Mouse (Mus musculus) forebrain, embryonic 12.5 days (tissue): ENCODE measurements at regions not wholly inside any gene's neighbourhood (a gene's known extent, or its start where the extent isn't known, plus 50 kb on each side); places are given as distances from the start of the nearest gene placed in this dataset.

ENCODE experiments used
- ATAC-seq: fragments of 200-750 bp; cut with Nextera tagmentation; 2 replicates; pipeline ENCODE4 v1.8.0; 2017; ENCODE audit warnings: moderate TSS enrichment; ENCODE audit not compliant: low FRiP score
- H3K27ac ChIP-seq: fragments of 300-500 bp; sonication (generic); 2 replicates; pipeline ENCODE4 v1.5.1; 2016; ENCODE audit warnings: mild to moderate bottlenecking
- H3K27me3 ChIP-seq: fragments of 300-500 bp; sonication (generic); 2 replicates; pipeline ENCODE4 v1.6.1; 2016; ENCODE audit warnings: mild to moderate bottlenecking
- H3K36me3 ChIP-seq: fragments of 300-500 bp; sonication (generic); replicated peaks from 2 replicates; pipeline ENCODE4 v1.6.1; 2016; ENCODE audit warnings: mild to moderate bottlenecking
- H3K4me1 ChIP-seq: fragments of 300-500 bp; sonication (generic); 2 replicates; pipeline ENCODE4 v1.6.1; 2016
- H3K4me2 ChIP-seq: fragments of 300-500 bp; sonication (generic); 2 replicates; pipeline ENCODE4 v1.6.1; 2016; ENCODE audit warnings: mild to moderate bottlenecking, moderate library complexity
- H3K4me3 ChIP-seq: fragments of 300-500 bp; sonication (generic); replicated peaks from 2 replicates; pipeline ENCODE4 v1.5.1; 2016; ENCODE audit warnings: mild to moderate bottlenecking
- H3K9ac ChIP-seq: fragments of 300-500 bp; sonication (generic); 2 replicates; pipeline ENCODE4 v1.6.1; 2016; ENCODE audit warnings: mild to moderate bottlenecking
- H3K9me3 ChIP-seq: fragments of 300-500 bp; sonication (generic); 2 replicates; pipeline ENCODE4 v1.6.1; 2016
- WGBS: fragments of 180-500 bp; shearing (Covaris S2); methylation state at CpG from one replicate; pipeline ENCODE4 v1.1.7; 2016; 5-methylcytosine and 5-hydroxymethylcytosine counted together

DNA sequence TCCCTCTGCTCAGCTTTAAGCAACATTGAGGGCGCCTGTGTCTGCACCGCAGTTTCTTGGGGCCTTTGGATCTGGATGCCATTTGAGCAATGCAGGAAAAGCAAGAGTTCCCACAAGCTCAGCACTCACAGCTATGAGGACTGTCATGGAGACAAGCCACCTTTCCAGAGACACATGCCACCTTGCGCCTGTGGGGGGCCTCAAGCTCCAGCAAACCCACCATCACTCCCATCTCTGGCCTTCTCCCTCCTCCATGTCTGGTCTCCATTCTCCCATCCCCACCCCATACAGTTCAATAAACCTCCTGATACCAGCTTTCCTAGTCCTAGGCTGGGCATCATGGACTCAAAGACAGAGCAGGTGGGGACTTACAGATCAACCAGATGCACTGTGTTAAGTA, 97.8 kb downstream of the Wdr11 start:
- 84% methylated on average over 3 of the region's 3 CpGs for WGBS
- ATAC-seq, result no peak

DNA sequence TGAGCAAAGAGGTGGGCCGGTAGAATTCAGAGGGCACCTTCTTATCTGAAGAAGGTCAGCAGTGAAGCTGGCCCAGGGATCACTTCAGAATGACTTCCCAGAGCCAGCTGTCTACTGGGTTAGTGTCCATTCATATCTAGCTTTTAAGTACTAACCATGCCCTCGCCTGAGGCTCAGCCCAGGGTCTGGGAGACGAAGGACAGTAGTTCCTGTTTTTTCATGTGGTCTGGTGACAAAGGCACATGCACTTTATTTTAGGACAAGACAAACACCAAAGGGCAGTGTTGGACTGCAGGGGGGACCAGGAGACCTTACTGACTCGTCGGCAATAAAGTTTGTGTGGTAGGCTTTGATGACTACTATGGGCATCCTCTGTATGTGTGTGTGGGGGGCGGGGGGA, 99.2 kb downstream of the Wdr11 start:
- 0 out of 2 replicates have a peak, but pooled peaks cover 5% of the 10 kb centered on the region for H3K27me3 ChIP-seq
- no peak for ATAC-seq

More for the DNA sequence above, 97.8 kb downstream of the Wdr11 start:
- Histone ChIP-seq H3K27ac (no peak overlapping the region), H3K27me3 (0 out of 2 replicates have a peak, but pooled peaks cover 5% of the 10 kb centered on the region), H3K9me3 (no peaks in the 10 kb centered on the region), H3K4me3 (no peak overlapping the region), H3K36me3 (no peaks in the 10 kb centered on the region), H3K4me1 (no peaks in the 10 kb centered on the region; the same call in 1 of the 2 replicates), H3K9ac (no peak overlapping the region), H3K4me2 (no peak overlapping the region)

GRCm38 (mm10) chr7:129691619-129692071, 100.0 kb downstream of the Wdr11 start:
- Histone ChIP-seq H3K27ac (no peak overlapping the region), H3K4me2 (no peak overlapping the region), H3K4me1 (no peaks in the 10 kb centered on the region; the same call in 1 of the 2 replicates), H3K4me3 (no peak overlapping the region), H3K36me3 (no peaks in the 10 kb centered on the region), H3K9me3 (no peaks in the 10 kb centered on the region), H3K27me3 (0 out of 2 replicates have a peak, but pooled peaks cover 5% of the 10 kb centered on the region), H3K9ac (no peak overlapping the region)
- 49% methylated on average over 3 of the region's 3 CpGs for WGBS
- ATAC-seq, result no peak

More for the DNA sequence above, 99.2 kb downstream of the Wdr11 start:
- Histone ChIP-seq H3K9ac (no peak overlapping the region), H3K27ac (no peak overlapping the region), H3K36me3 (no peaks in the 10 kb centered on the region), H3K4me3 (no peak overlapping the region), H3K4me2 (no peak overlapping the region), H3K4me1 (no peaks in the 10 kb centered on the region; the same call in 1 of the 2 replicates), H3K9me3 (no peaks in the 10 kb centered on the region)
- WGBS, result 89% methylated on average over 6 of the region's 6 CpGs

DNA sequence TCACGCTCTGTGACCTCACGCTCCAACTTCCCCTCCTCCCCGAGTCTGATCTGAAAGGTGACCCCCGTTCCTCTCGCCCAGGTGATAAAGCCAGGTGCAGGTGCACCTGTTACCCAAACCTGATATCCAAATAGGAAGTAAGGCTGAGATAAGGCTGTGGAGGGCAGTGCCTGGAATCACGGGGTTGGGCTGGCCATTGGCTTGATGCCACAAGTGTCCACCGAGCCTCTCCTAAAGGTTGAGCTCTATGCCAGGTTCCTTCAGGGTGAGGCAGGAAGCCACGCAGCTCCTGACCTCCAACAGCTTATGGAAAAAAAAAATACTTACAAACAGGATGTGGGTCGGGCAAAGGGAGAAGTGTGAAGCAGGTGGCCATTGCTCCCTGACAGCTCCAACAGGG, 102.0 kb downstream of the Wdr11 start:
- Histone ChIP-seq H3K27ac (no peak overlapping the region), H3K9me3 (no peaks in the 10 kb centered on the region), H3K36me3 (no peaks in the 10 kb centered on the region), H3K9ac (no peak overlapping the region), H3K27me3 (0 out of 2 replicates have a peak, but pooled peaks cover 7% of the 10 kb centered on the region), H3K4me2 (no peak overlapping the region), H3K4me3 (no peak overlapping the region), H3K4me1 (no peaks in the 10 kb centered on the region; the same call in 1 of the 2 replicates)
- WGBS, result 86% methylated on average over 9 of the region's 9 CpGs
- ATAC-seq, result no peak

GRCm38 (mm10) chr7:129694168-129694567, 102.5 kb downstream of the Wdr11 start:
- Histone ChIP-seq H3K9ac (no peak overlapping the region), H3K27ac (no peak overlapping the region), H3K27me3 (0 out of 2 replicates have a peak, but pooled peaks cover 7% of the 10 kb centered on the region), H3K4me1 (no peaks in the 10 kb centered on the region; the same call in 1 of the 2 replicates), H3K4me3 (no peak overlapping the region), H3K4me2 (no peak overlapping the region), H3K9me3 (no peaks in the 10 kb centered on the region), H3K36me3 (no peaks in the 10 kb centered on the region)
- ATAC-seq, result no peak

GRCm38 (mm10) chr7:129699931-129700570, 108.4 kb downstream of the Wdr11 start:
- H3K9me3 ChIP-seq, result no peaks in the 10 kb centered on the region
- ATAC-seq, result no peak
- H3K4me2 ChIP-seq, result no peak overlapping the region
- H3K4me3 ChIP-seq, result no peak overlapping the region
- H3K9ac ChIP-seq, result no peak overlapping the region
- 0 out of 2 replicates have a peak, but pooled peaks cover 7% of the 10 kb centered on the region for H3K27me3 ChIP-seq
- H3K36me3 ChIP-seq, result no peaks in the 10 kb centered on the region
- 74% methylated on average over 5 of the region's 5 CpGs for WGBS
- no peaks in the 10 kb centered on the region for H3K4me1 ChIP-seq
- no peak overlapping the region for H3K27ac ChIP-seq

DNA sequence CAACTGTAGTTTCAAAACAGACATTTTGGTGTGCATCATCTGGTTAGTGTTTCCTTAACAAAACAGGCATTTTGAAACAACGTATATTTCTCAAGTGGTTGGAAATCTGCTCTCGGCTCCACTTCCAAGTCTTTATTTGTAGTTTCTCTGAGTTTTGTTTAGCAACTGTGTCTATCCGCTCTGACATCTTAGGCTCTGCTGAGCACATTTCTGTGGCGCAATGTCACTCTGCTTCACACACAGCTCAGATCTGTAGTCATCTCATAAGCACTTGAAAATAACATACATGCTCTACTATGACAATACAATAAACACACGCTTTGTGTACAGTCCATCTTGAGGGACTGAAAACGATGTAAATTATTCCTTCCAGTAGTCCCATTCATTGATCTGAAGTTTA, 135.9 kb downstream of the Wdr11 start:
- no peak for ATAC-seq
- no peak overlapping the region for H3K4me2 ChIP-seq
- H3K9me3 ChIP-seq, result no peaks in the 10 kb centered on the region
- H3K27ac ChIP-seq, result no peak overlapping the region
- H3K4me1 ChIP-seq, result no peaks in the 10 kb centered on the region
- 95% methylated on average over 6 of the region's 6 CpGs for WGBS
- H3K27me3 ChIP-seq, result no peaks in the 10 kb centered on the region
- no peak overlapping the region for H3K4me3 ChIP-seq
- no peaks in the 10 kb centered on the region for H3K36me3 ChIP-seq
- no peak overlapping the region for H3K9ac ChIP-seq

GRCm38 (mm10) chr7:129729709-129730238, 138.1 kb downstream of the Wdr11 start:
- WGBS, result 85% methylated on average over 11 of the region's 11 CpGs
- Histone ChIP-seq H3K27me3 (no peaks in the 10 kb centered on the region), H3K36me3 (no peaks in the 10 kb centered on the region), H3K4me1 (no peaks in the 10 kb centered on the region), H3K27ac (no peak overlapping the region), H3K4me3 (no peak overlapping the region), H3K4me2 (no peak overlapping the region), H3K9me3 (no peaks in the 10 kb centered on the region), H3K9ac (no peak overlapping the region)
- ATAC-seq, result no peak

DNA sequence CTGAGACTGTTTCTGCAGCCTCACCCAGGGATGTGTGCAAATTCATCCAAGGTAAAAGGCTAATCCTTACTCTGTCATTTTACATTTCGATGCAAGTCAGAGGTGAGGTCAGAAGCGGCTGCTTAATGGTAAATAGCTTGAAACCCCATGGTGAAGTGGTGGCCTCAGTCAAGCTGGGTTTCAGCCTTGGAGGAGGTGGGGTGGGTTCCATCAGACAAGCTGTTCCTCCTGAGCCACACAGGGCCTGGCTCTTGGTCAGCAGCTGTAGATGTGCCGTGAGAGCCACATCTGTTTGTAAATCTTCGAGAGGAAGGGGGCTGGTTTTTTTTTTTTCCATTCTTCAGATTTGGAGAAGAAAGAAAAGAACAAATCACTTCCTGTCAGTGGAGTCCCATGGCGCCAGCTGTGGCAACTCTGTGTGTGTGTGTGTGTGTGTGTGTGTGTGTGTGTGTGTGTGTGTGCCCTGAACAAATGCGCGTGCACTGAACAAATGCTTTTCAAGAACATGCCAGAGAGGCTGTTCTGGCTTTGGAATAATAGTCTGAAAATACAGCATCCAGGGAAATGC, 139.2 kb downstream of the Wdr11 start:
- no peak overlapping the region for H3K9ac ChIP-seq
- H3K36me3 ChIP-seq, result no peaks in the 10 kb centered on the region
- no peaks in the 10 kb centered on the region for H3K27me3 ChIP-seq
- H3K4me1 ChIP-seq, result no peaks in the 10 kb centered on the region
- no peak overlapping the region for H3K4me2 ChIP-seq
- ATAC-seq, result no peak
- H3K4me3 ChIP-seq, result no peak overlapping the region
- no peak overlapping the region for H3K27ac ChIP-seq
- H3K9me3 ChIP-seq, result no peaks in the 10 kb centered on the region
- 65% methylated on average over 7 of the region's 7 CpGs for WGBS

- H3K9me3 ChIP-seq, result no peaks in the 10 kb centered on the region
- H3K27me3 ChIP-seq, result peaks cover 3% of the 10 kb centered on the region
- no peak overlapping the region for H3K4me2 ChIP-seq
- no peaks in the 10 kb centered on the region for H3K36me3 ChIP-seq
- no peak overlapping the region for H3K9ac ChIP-seq
- WGBS, result 84% methylated on average over 4 of the region's 4 CpGs
- H3K4me1 ChIP-seq, result peaks cover 15% of the 10 kb centered on the region
- no peak for ATAC-seq
- no peak overlapping the region for H3K27ac ChIP-seq
- H3K4me3 ChIP-seq, result no peak overlapping the region
These were observed 151.0 kb downstream of the Wdr11 start for GRCm38 (mm10) chr7:129742657-129743056.

DNA sequence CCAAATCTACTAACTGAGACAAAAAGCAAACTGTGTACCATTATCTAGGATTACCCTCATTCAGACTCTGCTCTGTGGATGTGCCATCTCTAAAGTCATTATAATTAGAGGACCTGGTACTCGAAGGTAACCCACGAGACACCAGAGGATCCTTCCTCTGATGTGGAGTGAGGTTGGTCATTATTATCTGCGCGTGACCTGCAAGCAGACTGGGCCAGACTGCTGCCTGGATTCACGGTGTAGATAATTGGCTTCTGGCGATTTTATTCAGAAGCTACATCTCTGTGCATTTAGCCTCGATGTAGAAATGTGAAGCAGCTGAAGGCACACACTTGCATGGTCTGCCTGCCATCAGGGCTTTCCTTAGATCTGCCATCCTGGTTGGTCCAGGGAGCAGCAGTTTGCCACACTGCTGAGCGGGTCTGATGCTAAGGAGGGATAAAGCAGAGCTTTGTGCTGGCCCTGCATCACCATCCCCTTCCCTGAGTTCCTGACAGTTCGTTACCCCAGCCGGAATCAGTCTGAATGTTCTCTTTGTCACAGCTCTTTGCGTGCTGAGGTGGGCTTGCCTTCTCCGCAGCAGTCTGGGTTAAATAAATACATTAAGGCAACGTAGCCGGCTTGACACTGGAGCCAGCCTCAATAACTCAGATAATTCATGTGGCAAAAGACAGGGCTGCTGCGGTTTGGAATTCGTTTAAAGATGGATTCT, 152.4 kb downstream of the Wdr11 start:
- Histone ChIP-seq H3K27ac (peak overlapping the region; percentile 63), H3K36me3 (no peaks in the 10 kb centered on the region), H3K9ac (0 out of 2 replicates have a peak overlapping the region, but pooled peaks have one; percentile 21), H3K4me3 (no peak overlapping the region), H3K27me3 (peaks cover 3% of the 10 kb centered on the region), H3K4me2 (peak overlapping the region; percentile 33), H3K4me1 (peaks cover 15% of the 10 kb centered on the region), H3K9me3 (peaks cover 8% of the 10 kb centered on the region)
- WGBS, result 17% methylated on average over 16 of the region's 16 CpGs
- ATAC-seq, result peak; percentile 77

DNA sequence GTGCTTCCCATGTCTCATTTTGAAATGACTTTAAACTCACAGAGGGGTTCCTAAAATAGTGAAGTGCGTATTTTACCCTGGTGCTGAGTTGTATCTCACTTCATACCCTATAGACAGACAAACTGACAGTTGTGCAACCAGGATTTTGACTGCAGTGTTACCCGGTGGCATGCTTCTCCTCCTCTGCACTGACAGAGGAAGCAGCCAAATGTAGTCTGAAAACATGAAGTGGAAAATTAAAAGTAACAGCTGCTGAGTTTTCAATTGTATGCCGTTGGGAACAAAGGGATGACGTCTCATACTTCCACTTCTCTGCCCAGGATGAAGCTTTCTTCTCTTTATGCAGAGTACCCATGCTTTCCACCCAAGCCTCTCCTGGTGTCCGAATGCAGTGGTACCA, 155.0 kb downstream of the Wdr11 start:
- peaks cover 8% of the 10 kb centered on the region for H3K9me3 ChIP-seq
- H3K4me1 ChIP-seq, result peaks cover 15% of the 10 kb centered on the region
- WGBS, result 74% methylated on average over 5 of the region's 5 CpGs
- H3K4me2 ChIP-seq, result no peak overlapping the region
- no peak for ATAC-seq
- no peak overlapping the region for H3K4me3 ChIP-seq
- H3K27ac ChIP-seq, result no peak overlapping the region
- no peak overlapping the region for H3K9ac ChIP-seq
- no peaks in the 10 kb centered on the region for H3K36me3 ChIP-seq
- peaks cover 3% of the 10 kb centered on the region for H3K27me3 ChIP-seq
